In genomic region chr9:77755403-77755784, GRCm38 (mm10) we compare ENCODE assay signal across 8 mouse cellular contexts. TPM values are rescaled to one million over a fixed set of nuclear protein-coding genes. Genes with fewer than 3 reads are reported as not detected.
DNase-seq lines count a peak whose midpoint lies in the region; ATAC-seq and TF ChIP-seq lines count a peak whose summit lies in the region.

No protein-coding gene starts in this region.

- no peaks in the 10 kb centered on the region for H3K36me3 ChIP-seq in heart, embryonic 14.5 days (ENCODE audit: control insufficient read depth, insufficient read depth, low read length)
- peaks cover 6 to 19% of the 10 kb centered on the region in 2 experiments for H3K36me3 ChIP-seq in MEL (ENCODE audit: control insufficient read depth in 1 of 2, insufficient read depth in 2 of 2, low read length in 2 of 2)
- no peaks in the 10 kb centered on the region for H3K36me3 ChIP-seq in heart, postnatal 0 days (replicated peaks; ENCODE audit: control insufficient read depth, insufficient read depth, low read length)
- H3K36me3 ChIP-seq in macrophage (ENCODE audit: inconsistent target) = no peaks in the 10 kb centered on the region

- H3K79me2 ChIP-seq in MEL (ENCODE audit: control insufficient read depth, insufficient read depth, low read length, poor library complexity) = peaks cover 43% of the 10 kb centered on the region
- H3K79me2 ChIP-seq in macrophage (ENCODE audit: inconsistent target) = peaks cover 48% of the 10 kb centered on the region

- TF ChIP-seq CTCF in MEL (IDR thresholded peaks at IDR 0.05 in 2 of 3, conservative IDR thresholded peaks at IDR 0.05 in 1 of 3; ENCODE audit: control insufficient read depth in 1 of 3, insufficient read depth in 1 of 3, low read depth in 2 of 3, low read length in 3 of 3, poor library complexity in 1 of 3, severe bottlenecking in 1 of 3) = no peak
- TF ChIP-seq CTCF in heart, postnatal 0 days (IDR thresholded peaks at IDR 0.05; ENCODE audit: low read depth) = no peak

- peak overlapping the region; percentile 94 for H3K4me2 ChIP-seq in heart, embryonic 14.5 days (ENCODE audit: low read length)
- peak overlapping the region; percentile 99 for H3K4me2 ChIP-seq in heart, postnatal 0 days (ENCODE audit: low read depth, low read length)

- WGBS in heart, embryonic 14.5 days = 20% methylated on average over 9 of the region's 9 CpGs
- WGBS in heart, postnatal 0 days = 21% methylated on average over 9 of the region's 9 CpGs
- 19% methylated on average over 6 of the region's 9 CpGs for WGBS in macrophage (ENCODE audit: missing documents)

- DNase-seq in heart, postnatal 4 days = no peak
- DNase-seq in MEL (ENCODE audit: low read depth, low spot score) = no peak
- DNase-seq in heart, postnatal 0 days (ENCODE audit: low spot score) = no peak
- DNase-seq in gastrocnemius, adult 8-10 months (ENCODE audit: low spot score in 2 of 2) = no peak
- DNase-seq in adrenal gland, postnatal 25 days = no peak
- no peak for DNase-seq in gastrocnemius, postnatal 4 days (ENCODE audit: low spot score in 2 of 2)

- ATAC-seq in heart, embryonic 14.5 days (ENCODE audit: insufficient number of reproducible peaks, insufficient read depth, low FRiP score, low read depth) = no peak
- no peak for ATAC-seq in heart, postnatal 0 days (ENCODE audit: insufficient read depth, low read depth)

- no peak for TF ChIP-seq RAD21 in MEL (IDR thresholded peaks at IDR 0.05; ENCODE audit: low read depth, low read length)

- no peak overlapping the region for H3K27ac ChIP-seq in heart, embryonic 14.5 days (replicated peaks in 1 of 2; ENCODE audit: control insufficient read depth in 1 of 2, insufficient read depth in 1 of 2, low read depth in 2 of 2, low read length in 2 of 2)
- H3K27ac ChIP-seq in MEL (ENCODE audit: control insufficient read depth, low read depth, low read length) (peak overlapping the region; percentile 70), macrophage (no peak overlapping the region)
- H3K27ac ChIP-seq in heart, postnatal 0 days (ENCODE audit: low read depth) = no peak overlapping the region

- H3K4me3 ChIP-seq in heart, embryonic 14.5 days (ENCODE audit: control insufficient read depth in 1 of 2, insufficient read depth in 1 of 2, low read depth in 1 of 2, low read length in 2 of 2) = peak overlapping the region; percentile 64 to 83; a peak in 3 of 4 replicates
- H3K4me3 ChIP-seq in MEL (ENCODE audit: control insufficient read depth in 1 of 2, insufficient read depth in 1 of 2, low read depth in 2 of 2, low read length in 2 of 2) = peak overlapping the region; percentile 96 to 98
- H3K4me3 ChIP-seq in heart, postnatal 0 days (ENCODE audit: low read depth, low read length) = peak overlapping the region; percentile 92
- H3K4me3 ChIP-seq in macrophage (ENCODE audit: inconsistent target) = peak overlapping the region; percentile 61

- TF ChIP-seq EP300 in MEL (IDR thresholded peaks at IDR 0.05; ENCODE audit: low read depth in 1 of 2, low read length in 2 of 2) = no peak
- no peak for TF ChIP-seq EP300 in heart, postnatal 0 days (IDR thresholded peaks at IDR 0.05; ENCODE audit: low read depth)

- TF ChIP-seq POLR2A in MEL (IDR thresholded peaks at IDR 0.05; ENCODE audit: control insufficient read depth in 1 of 2, insufficient read depth in 1 of 2, low read depth in 1 of 2, low read length in 2 of 2, poor library complexity in 1 of 2) = no peak

- H3K9ac ChIP-seq in heart, embryonic 14.5 days (ENCODE audit: low read length) = peak overlapping the region; percentile 84
- peak overlapping the region; percentile 93 for H3K9ac ChIP-seq in MEL (ENCODE audit: control insufficient read depth, low read depth, low read length, poor library complexity, severe bottlenecking)
- H3K9ac ChIP-seq in heart, postnatal 0 days (replicated peaks; ENCODE audit: low read depth, low read length) = peak overlapping the region; percentile 67

- H3K9me3 ChIP-seq in heart, embryonic 14.5 days (ENCODE audit: control insufficient read depth, low read length) = no peaks in the 10 kb centered on the region
- H3K9me3 ChIP-seq in MEL (replicated peaks; ENCODE audit: insufficient read depth, low read length) = no peaks in the 10 kb centered on the region
- H3K9me3 ChIP-seq in heart, postnatal 0 days (replicated peaks; ENCODE audit: control insufficient read depth, low read length) = no peaks in the 10 kb centered on the region

- no peaks in the 10 kb centered on the region for H3K27me3 ChIP-seq in heart, embryonic 14.5 days (ENCODE audit: control insufficient read depth, insufficient read depth, low read length)
- H3K27me3 ChIP-seq in MEL (ENCODE audit: control insufficient read depth in 1 of 2, insufficient read depth in 2 of 2, low read length in 2 of 2) = no peaks in the 10 kb centered on the region
- H3K27me3 ChIP-seq in heart, postnatal 0 days (ENCODE audit: control insufficient read depth, insufficient read depth, low read length) = no peaks in the 10 kb centered on the region

- peaks cover 2 to 21% of the 10 kb centered on the region in 2 experiments; a peak in 3 of 4 replicates for H3K4me1 ChIP-seq in heart, embryonic 14.5 days (ENCODE audit: control insufficient read depth in 2 of 2, insufficient read depth in 2 of 2, low read length in 2 of 2)
- H3K4me1 ChIP-seq in MEL (ENCODE audit: control insufficient read depth in 1 of 2, insufficient read depth in 2 of 2, low read length in 2 of 2) = peaks cover 12 to 15% of the 10 kb centered on the region in 2 experiments
- H3K4me1 ChIP-seq in heart, postnatal 0 days (ENCODE audit: control insufficient read depth, insufficient read depth) = peaks cover 15% of the 10 kb centered on the region

TF ChIP-seq in MEL, 35 proteins besides CTCF, POLR2A, EP300 and RAD21:
- TF ChIP-seq MXI1 (IDR thresholded peaks at IDR 0.05; ENCODE audit: low read depth, low read length) (peak; percentile 7; the same call in 1 of the 2 replicates), JUND (IDR thresholded peaks at IDR 0.05; ENCODE audit: low read depth, low read length) (no peak), ZMIZ1 (IDR thresholded peaks at IDR 0.05; ENCODE audit: low read depth, low read length) (0 out of 2 replicates have a peak, but pooled peaks have one; percentile 15), SIN3A (IDR thresholded peaks at IDR 0.05; ENCODE audit: low read length) (peak; percentile 17; the same call in 1 of the 2 replicates)

RNA-seq across cellular contexts. Expression of gene Gclc, which starts 1.1 kb away (rescaled TPM):
- polyA plus RNA-seq in heart, embryonic 14.5 days (2014; fragmentation: Nextera tagmentation; extraction: Ambion mirVana) = 8.2 and 9.8 TPM in 2 replicates
- total RNA-seq in heart, postnatal 4 days (2021) = 10 to 100 TPM; 12.0 to 12.4 TPM
- 22.6 and 25.9 TPM in 2 replicates for total RNA-seq in MEL (2012; rRNA removed)
- polyA plus RNA-seq in MEL (2012; ENCODE audit: insufficient read depth in 1 of 2, insufficient read length in 2 of 2, low read depth in 1 of 2, low replicate concordance in 2 of 2, missing spikeins in 1 of 2) (10 to 100 TPM; 50.4 to 84.8 TPM), macrophage (2018) (10.9 to 28.5 TPM (median 22.3 TPM) in 3 replicates)
- 9.2 and 12.5 TPM in 2 replicates for total RNA-seq in heart, postnatal 0 days (2014; rRNA removed; ENCODE audit: low replicate concordance)
- polyA plus RNA-seq in heart, postnatal 0 days (2015; fragmentation: Nextera tagmentation; extraction: Ambion mirVana) = 3.9 and 4.6 TPM in 2 replicates
- total RNA-seq in macrophage (2018; cell fraction: chromatin; rRNA removed) = 10 to 100 TPM in 18 of 26 experiments, 1 to 10 TPM in 8; 4.4 to 22.1 (median 12.3) TPM
- 10 to 100 TPM in 18 of 26 experiments, 1 to 10 TPM in 8; 6.2 to 17.0 (median 11.3) TPM for total RNA-seq in macrophage (2018; cell fraction: cytosol; rRNA removed)
- total RNA-seq in macrophage (2018; cell fraction: nucleus; rRNA removed) = 10 to 100 TPM in 12 of 26 experiments, 1 to 10 TPM in 14; 5.1 to 44.1 (median 9.7) TPM
- 1 to 10 TPM; 7.2 to 9.6 (median 9.4) TPM for total RNA-seq in gastrocnemius, adult 8-10 months (2022)
- 38.0 and 48.3 TPM in 2 replicates for total RNA-seq in adrenal gland, postnatal 25 days (2021)
- 10 to 100 TPM in 1 of 2 experiments, 1 to 10 TPM in 1; 7.2 to 10.1 TPM for total RNA-seq in gastrocnemius, postnatal 4 days (2021)
